Mouse (Mus musculus): ENCODE measurements around the gene Ncf4.
A peak's percentile ranks its signal among the peaks of the same experiment; 100 is the strongest.
"Not testable (repeated sequence)": the region's sequence is repeated elsewhere in the genome, so short reads cannot be mapped to it uniquely, and the experiment has no call there.

Gene Ncf4

DNA sequence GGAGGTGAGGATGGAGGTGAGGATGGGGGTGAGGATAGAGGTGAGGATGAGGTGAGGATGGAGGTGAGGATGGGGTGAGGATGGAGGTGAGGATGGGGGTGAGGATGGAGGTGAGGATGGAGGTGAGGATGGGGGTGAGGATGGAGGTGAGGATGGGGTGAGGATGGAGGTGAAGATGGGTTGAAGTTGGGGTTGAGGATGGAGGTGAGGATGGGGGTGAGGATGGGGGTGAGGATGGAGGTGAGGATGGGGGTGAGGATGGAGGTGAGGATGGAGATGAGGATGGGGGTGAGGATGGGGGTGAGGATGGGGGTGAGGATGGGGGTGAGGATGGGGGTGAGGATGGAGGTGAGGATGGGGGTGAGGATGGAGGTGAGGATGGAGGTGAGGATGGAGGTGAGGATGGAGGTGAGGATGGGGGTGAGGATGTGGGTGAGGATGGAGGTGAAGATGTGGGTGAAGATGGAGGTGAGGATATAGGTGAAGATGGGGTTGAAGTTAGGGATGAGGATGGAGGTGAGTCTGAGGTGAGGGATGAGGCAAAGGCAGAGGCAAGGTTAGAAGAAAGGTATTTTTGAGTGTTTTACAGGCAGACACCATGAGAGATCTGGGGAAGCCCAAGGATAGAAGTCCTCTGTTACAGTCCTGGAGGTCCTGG, 12.1 kb downstream of the Ncf4 start:
- not testable (repeated sequence) for DNase-seq

DNA sequence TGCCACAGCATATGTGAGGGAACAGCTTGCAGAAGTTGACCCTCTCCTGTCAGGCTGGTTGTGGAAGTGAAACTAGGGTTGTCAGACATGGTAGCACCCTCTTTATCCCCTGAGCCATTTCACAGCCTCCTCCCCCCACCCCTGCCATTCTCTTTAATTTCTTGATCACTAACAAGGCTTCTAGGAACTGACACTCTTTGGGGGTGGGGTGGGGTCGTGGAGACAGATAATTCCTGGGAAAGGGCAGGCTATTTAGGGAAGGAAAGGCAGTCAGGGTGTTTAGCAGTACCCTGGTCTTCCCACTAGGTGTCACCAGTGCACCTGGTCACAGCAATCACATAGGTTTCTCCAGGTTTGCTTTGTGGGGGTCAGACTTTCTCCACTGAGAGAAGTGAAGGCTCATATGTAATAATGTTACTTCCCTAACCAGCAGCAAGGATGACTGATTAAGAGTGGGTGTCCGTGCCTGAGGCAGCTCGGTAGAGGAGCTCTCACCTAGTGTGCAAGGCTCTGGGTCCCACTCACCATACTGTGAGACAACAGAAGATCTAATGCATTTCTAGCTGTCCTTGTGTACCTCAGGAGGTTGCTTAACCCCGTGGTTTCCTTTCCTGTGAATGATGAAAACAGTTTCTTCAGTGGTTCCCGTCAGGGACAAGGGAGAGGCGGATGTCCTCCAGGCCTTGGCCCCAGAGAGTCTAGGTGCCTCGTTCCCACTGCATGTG, 12.9 kb downstream of the Ncf4 start:
- DNase-seq: peak; percentile 76

DNA sequence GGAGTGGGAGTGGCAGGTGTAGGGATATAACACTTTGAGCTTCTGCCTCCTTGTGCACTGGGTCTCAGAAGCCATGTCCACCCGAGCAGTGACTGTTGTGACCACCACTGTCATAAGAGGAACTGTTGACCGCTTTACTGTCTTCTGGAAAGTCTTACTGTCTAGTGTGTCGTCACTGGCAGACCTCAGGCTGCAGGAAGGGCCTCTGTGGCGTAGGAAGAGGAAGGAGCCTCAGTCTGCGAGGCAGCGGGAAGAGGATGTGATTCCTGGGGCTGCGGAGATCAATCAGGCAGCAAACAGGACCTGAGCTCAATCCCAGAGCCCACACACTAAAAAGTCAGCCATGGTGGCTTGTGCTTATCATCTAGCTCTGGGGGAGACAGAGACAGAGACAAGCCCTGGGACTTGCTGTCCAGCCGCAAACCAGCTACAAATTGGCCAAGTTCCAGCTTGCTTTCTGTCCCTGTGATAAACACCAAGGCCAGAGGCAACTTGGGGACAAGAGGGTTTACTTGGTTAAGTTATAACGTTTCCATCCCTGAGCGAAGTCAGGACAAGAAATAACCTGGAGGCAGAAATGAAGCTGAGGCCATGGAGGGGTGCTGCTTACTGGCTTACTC, 13.8 kb downstream of the Ncf4 start:
- DNase-seq: peak; percentile 28

DNA sequence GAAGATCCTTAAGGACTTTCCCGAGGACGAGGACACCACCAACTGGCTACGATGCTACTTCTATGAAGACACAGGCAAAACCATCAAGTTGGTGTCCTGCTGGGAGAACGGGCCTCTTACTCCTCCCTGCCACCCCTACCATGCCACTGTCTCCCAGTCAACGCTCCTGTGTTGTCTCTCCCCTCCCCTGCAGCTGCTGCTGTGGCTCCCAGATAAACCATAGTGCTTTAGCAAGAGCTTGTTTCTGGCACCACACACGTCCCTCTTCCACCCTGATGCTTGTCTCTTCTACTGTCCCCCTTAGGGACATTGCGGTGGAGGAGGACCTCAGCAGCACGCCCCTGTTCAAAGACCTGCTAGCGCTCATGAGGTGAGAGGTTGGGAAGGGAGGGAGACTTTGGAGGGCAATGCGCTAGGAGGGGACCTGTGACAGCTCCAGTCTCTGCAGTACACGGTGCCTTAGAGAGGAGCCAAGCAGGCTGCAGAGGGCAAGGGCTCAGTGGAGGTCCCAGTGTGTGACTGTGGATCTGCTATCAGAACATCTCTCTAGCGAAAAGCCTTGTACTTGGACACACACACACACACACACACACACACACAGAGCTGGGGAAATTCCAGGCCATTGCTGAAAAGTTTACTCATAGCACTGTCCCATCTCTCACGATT, 16.2 kb downstream of the Ncf4 start:
- DNase-seq: no peak

DNA sequence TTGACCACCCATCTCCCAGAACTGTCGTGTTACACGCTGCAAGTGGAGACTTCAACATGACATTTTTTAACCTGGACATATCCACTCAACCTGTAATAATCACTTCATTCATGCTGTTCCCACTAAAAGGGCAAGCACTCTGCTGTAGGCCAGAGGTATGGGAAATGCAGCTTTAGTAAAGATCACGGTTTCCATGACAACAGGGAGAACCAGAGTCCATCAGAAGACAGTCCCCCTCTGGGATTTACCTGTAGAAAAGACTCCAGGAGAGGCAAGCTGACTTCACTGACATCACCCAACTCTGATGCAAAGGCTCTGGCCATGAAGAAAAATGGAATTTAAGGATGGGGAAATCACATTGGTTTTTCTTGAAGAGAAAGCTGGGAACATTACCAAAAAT, 18.7 kb downstream of the Ncf4 start:
- no peak for DNase-seq

GRCm38 (mm10) chr15:78267441-78267840, 22.8 kb downstream of the Ncf4 start:
- no peak for DNase-seq

DNA sequence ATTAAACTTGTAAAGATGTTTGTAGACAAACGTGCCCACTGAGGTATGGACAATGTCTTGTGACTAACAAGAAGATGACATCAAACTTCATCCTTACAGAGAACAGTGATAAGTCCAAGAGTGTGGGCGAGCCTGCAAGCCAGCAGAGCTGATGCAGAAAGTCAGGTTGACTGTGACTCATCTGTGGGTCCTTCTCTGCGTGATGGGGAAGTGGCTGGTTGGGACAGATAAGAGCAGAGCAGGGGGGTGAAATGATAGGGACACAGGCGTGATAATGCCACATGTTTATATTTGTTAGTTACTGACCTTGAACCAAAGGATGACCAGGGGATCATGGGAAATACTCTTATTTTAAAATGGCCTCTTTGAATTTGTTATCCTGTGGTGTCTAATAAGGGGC, 23.3 kb downstream of the Ncf4 start:
- no peak for DNase-seq

- DNase-seq: no peak
Measured at GRCm38 (mm10) chr15:78271208-78271607, 26.6 kb downstream of the Ncf4 start.

- DNase-seq: no peak
Measured at GRCm38 (mm10) chr15:78278308-78278707, 33.7 kb downstream of the Ncf4 start.

- DNase-seq: no peak
Measured at GRCm38 (mm10) chr15:78287941-78288340, 43.3 kb downstream of the Ncf4 start.

- DNase-seq: not testable (repeated sequence)
Measured at GRCm38 (mm10) chr15:78289775-78290174, 45.2 kb downstream of the Ncf4 start.

DNA sequence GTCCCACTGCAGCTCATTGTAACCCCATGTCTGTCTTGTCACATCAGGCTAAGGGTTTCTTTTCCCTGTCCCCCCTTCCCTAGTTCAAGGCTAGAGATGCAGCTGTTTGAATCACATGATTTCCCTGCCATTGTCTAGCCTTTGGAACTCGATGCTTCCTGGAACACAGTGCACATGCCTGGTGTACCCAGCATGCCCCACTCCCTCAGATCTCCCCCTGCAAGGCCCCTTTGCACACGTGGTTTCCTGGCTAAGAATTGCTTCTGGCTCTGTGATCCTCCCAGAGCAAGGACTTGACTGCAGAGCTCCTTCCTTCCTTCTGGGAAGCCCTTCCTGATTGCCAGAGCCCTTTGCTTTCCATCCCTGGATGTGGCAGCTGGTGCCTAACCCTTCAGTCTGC, 48.6 kb downstream of the Ncf4 start:
- not testable (repeated sequence) for DNase-seq

DNA sequence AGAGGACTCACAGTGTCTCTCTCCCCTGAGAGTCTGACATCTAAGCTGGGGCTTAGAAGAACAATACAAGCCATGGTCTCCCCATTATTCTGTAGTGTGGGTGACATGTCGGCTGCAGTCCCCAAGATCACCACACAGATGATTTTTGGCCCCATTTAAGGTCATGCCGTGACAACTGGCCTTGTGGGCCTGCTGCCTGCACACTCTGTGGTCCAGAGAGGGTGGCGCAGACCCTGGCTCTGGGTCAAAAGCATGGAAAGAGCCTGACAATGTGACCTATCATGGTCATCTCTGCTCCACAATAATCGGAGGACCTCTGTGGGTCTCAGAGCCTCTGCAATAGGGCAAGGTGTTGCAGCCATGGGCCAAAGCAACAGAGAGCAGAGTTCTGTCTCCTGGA, 49.1 kb downstream of the Ncf4 start:
- DNase-seq: no peak

GRCm38 (mm10) chr15:78298558-78298957, 54.0 kb downstream of the Ncf4 start:
- no peak for DNase-seq

GRCm38 (mm10) chr15:78299641-78300040, 55.0 kb downstream of the Ncf4 start:
- DNase-seq: no peak

- DNase-seq: no peak
Measured at GRCm38 (mm10) chr15:78300773-78301172, 56.2 kb downstream of the Ncf4 start.

GRCm38 (mm10) chr15:78302718-78303117, 58.1 kb downstream of the Ncf4 start:
- no peak for DNase-seq

DNA sequence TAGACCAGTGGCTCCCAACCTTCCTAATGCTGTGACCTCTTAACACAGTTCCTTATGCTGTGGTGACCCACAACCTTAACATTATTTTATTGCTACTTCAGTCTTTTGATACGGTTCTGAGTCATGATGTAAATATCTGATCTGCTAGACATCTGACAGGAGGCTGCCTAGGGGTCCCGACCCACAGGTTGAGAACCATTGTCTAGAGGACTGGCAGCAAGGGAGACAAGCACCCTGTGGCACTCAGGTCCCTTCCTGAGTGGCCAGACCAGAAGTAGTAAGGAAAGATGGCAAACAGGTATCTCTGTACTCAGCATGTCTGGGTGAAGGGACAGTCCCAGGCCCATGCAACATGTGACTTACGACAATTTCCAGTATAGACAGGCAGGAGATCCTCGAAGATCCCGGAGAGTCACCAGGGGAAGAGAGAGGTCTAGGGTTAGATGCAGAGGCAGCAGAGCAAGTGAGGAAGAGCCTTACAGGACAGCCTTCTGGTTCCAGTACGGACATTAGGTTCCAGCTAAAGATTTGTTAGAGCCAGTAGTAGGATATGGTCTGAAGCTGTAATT, 59.1 kb downstream of the Ncf4 start:
- no peak for DNase-seq

GRCm38 (mm10) chr15:78305341-78305933, 60.8 kb downstream of the Ncf4 start, which contains the start of gene Csf2rb2:
Csf2rb2 (minus strand) TSS chr15:78305721.
- DNase-seq: no peak

- no peak for DNase-seq
Measured at GRCm38 (mm10) chr15:78309865-78310264, 65.3 kb downstream of the Ncf4 start.

DNA sequence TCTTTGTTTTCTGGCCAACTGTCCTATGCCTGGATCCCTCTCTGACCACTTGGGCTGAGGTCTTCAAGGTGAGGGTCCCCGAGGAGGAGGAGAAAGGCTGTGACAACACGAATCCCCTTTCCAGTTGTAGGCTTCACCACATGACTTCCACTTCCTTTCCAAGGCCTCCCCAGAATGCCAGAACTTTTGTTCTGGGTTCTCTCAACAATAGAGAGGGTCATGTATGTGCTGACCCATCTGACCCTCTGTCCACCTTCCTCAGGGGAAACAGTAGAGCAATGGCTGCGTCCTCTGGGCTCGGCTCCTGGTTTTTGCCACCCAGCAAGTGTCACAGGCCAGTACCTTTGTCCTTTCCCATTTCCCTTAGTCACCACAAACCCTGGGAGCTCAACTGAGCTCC, 66.4 kb downstream of the Ncf4 start:
- no peak for DNase-seq

Measured in kidney, postnatal 10 days (tissue).